Mouse (Mus musculus) embryo, embryonic 9.5 days (tissue): ENCODE measurements around the gene Rasa1.

Experiments
- DNase-seq: peaks from one replicate; pipeline ENCODE4 v3.0.0-alpha.2; 2017; ENCODE audit errors: extremely low spot score

The Rasa1 gene

DNA sequence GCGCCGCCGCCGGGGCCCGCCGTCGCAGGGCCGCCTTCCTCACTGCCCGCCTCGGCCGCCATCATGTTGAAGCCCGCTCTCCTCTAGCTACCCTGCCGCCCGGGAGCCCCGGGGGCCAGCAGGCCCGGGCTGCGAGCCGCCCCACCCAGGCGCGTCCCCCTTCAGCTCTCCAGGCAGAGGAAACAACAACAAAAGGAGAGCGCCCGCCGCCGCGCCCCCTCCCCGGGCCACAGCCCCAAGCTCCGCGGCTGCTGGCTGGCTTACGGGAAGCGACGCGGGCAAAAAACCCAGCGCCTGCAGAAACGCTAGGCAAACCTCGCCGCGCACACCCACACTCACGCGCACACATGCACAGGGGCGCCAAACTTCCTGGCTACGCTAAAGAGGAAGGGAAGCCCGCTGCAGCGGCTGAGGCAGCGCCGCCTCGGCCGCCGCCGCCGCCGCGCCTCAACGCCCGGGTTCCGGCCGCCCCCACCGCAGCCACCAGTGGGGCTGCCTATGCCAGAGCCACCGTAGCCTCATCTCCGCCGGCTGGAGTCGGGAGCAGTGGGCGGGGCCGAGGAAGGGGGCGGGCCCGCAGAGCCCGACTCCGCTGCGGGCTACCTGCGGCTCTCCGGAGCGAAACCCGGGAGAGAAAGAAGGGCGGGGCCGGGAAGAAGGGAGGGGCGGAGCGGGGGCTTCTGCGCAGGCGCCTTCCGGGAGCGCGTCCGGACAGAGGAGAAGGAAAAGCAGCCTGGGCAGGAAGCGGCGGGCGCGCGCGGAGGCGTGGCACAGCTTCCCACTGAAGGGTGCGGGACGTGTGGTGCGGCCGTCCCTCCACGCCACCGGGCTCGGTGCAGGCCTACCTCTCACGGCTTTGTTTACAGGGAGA lies at the start of gene Rasa1:
Rasa1 (minus strand) TSS at position 288 of the 871 bp plus-strand sequence.
- DNase-seq, result peak; percentile 98

DNA sequence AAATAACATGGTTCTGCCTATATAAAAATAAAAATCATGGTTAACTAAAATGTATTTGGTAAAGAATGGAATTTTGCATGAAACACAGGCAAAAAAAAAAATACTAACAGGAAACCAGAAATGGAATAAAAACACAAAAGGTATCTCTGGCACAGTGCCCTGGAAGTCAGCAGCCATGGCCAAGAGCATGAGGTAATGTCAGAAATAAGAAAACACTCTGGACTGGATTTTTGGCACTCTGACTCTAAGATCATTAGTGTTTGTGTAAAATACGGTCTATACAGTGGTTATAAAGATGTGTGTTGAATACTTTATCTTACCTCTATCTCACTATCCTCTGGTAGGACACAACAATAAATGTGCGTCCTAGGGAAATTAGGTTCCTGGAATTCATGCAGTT lies 22.6 kb upstream of the Rasa1 start:
- no peak for DNase-seq

DNA sequence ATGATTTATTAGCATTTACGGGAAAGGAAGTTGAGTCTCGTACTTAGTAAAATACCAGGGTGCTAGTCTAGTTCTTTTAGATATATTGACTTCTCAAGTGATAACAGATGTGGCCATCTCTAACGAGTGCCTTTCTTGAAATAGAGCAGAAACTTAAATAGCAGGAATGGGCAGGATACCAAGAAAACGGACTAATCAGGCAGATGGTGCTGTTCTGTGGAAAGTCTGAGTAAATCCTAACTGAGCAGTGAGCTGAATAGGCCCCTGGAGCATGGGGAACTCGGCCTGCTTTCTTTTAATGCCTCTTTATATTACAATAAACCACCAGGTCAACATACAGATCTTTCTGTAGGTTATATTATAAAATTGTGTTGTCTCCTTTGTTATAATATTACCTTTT lies 22.0 kb upstream of the Rasa1 start:
- DNase-seq, result no peak

DNA sequence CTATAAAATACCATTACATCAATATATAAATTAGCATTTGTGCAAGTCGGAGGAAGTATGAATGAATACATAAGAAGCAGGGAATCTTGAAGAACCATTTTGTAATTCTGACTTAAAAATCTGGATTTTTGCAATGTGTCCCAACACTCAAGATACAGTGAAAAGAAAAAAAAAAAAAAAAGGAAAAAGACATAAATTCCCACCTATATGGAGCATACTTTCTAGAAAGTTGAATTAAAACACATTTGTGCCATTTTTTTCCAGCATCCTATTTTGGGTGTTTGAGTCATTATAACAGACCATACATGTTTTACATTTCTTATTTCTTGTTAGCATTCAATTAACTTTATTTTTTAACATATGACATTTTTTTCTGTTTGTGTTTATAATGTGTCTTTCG lies 21.6 kb upstream of the Rasa1 start:
- no peak for DNase-seq

DNA sequence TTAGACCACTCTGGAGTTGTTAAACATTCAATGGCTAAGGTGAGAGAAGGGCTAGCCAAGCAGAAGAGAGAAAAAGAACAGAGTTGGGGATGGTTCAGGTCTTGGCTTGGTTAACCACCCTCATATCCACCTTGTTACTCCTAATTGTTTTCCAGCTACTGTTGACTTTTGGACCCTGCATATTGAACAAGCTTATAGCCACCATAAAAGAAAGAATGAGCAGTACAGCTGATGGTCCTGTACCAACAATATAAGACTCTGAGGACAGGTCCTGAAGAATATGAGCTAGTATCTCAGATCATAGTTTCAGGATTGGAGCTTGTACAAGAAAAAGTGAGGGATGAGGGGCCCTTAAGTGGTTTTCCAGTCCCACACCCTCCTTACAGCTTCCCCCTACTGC lies 17.1 kb upstream of the Rasa1 start:
- DNase-seq, result no peak

- no peak for DNase-seq
Measured at GRCm38 (mm10) chr13:85290651-85291050, 1.7 kb upstream of the Rasa1 start.

GRCm38 (mm10) chr13:85288574-85288842 lies 422 bp downstream of the Rasa1 start:
- DNase-seq, result no peak

- peak; percentile 64 for DNase-seq
Measured at GRCm38 (mm10) chr13:85287876-85288573, 905 bp downstream of the Rasa1 start.

DNA sequence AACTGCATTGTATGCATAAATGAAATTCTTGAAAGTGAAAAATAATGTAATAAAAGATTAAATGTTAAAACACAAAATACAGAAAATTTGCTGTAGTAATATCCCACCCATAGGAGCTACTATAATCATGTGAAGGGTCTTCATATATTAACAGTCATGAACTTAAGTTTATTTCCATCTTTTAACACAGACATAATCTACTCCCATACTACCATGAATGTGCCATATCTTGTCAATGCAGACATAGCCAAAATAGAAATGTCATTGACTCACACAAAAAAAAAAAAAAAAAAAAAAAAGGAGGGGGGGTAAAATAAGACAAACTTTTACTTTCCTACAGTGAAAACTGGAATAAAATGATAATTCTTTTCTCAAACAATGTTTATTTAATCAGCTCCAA lies 6.3 kb downstream of the Rasa1 start:
- DNase-seq, result no peak

GRCm38 (mm10) chr13:85278951-85279350 lies 10.0 kb downstream of the Rasa1 start:
- no peak for DNase-seq

- DNase-seq, result no peak
Measured at GRCm38 (mm10) chr13:85274572-85274971, 14.4 kb downstream of the Rasa1 start.

DNA sequence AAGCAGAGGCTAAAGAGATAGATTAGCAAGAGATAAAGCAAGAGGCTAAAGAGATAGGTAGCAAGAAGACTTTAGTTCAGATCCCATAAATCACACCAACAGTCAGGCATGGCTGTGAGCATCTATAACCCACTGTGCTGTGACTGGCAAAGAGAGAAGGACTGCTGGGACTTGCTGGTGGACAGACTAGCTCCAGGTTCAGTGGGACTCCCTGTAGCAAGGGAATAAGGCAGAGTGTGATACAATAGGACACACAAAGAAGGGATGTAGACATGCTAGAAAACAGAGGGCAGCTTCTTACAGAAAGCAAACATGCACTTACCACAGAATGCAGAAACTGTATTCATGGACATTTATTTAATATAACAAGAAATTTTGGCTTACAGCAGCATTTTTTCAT lies 15.1 kb downstream of the Rasa1 start:
- no peak for DNase-seq

GRCm38 (mm10) chr13:85238760-85239159 lies 50.2 kb downstream of the Rasa1 start:
- DNase-seq, result no peak

DNA sequence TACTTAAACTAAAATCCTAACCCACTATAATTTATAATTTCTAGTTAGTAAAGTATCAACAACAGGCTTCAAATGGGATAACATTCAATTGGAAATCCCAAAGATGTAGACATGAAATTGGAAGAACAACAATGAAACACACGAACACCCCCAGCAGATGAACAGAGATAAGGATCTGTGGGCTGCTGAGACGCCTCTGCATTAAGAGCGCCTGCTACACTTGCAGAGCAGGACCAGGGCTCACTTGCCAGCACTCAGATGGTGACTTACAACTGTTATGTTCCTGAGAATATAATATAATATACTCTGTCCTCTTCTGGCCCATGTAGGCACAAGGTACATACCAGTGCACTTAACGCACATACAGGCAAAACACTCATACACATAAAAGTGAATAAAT lies 70.3 kb downstream of the Rasa1 start:
- no peak for DNase-seq

GRCm38 (mm10) chr13:85210353-85210752 lies 78.6 kb downstream of the Rasa1 start:
- DNase-seq, result no peak

GRCm38 (mm10) chr13:85208656-85209055 lies 80.3 kb downstream of the Rasa1 start:
- no peak for DNase-seq

- DNase-seq, result no peak
Measured at GRCm38 (mm10) chr13:85207493-85207892, 81.4 kb downstream of the Rasa1 start.

DNA sequence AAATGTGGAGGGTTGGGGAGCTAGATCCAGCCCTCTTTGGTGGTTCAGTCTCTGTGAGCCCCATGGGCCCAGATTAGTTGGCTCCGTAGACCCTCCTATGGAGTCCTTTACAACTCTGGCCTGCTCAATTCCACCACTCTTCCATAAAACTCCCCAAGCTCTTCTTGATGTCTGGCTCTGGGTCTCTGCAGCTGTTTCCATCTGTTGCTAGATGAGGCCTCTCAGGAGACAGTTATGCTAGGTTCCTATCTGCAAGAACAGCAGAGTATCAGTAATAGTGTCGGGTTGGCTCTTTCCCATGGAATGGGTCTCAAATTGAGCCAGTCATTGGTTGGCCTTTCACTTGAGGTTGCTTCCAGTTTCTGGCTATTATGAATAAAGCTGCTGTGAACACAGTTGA lies 97.7 kb downstream of the Rasa1 start:
- DNase-seq, result no peak

GRCm38 (mm10) chr13:85189644-85190121 lies 99.2 kb downstream of the Rasa1 start:
- no peak for DNase-seq

DNA sequence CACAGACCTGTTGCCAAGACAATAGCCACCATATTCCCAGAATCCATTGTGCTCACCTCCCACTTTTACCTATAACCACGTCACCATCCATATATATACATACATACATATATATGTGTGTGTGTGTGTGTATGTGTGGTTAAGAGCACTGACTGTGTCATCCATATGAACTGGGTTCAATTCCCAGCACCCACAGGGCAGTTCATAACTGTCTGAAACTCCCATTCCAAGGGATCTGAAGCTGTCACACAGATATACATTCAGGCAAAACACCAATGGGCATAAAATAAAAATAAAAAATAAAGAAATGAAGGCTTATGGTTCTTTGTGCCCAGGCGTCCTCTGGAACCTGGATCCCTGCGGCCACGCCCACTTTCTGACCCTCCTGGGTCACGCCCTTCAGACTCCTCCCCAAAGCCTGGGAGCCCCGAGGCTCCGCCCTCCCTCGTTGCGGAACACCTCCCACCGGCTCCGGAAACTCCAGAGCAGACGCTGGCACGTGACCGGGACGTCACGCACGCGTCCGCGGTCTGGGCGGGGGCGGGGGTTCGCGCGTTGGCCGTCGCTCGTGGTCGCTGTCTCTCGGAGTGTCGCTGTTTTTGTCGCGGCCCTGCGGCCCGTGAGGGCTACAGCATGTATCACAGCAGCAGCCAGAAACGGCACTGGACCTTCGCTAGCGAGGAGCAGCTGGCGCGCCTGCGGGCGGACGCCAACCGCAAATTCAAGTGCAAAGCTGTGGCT lies 99.9 kb downstream of the Rasa1 start, which contains the start of gene Ccnh:
Ccnh (plus strand) TSS at position 506 of the 741 bp plus-strand sequence.
- peak; percentile 89 for DNase-seq
